Mouse (Mus musculus) stomach, postnatal 0 days (tissue): ENCODE results near the gene Glud1.

Experiments used
- CTCF ChIP-seq: IDR thresholded peaks from 2 replicates; pipeline ENCODE4 v1.5.1; 2016; ENCODE audit warnings: antibody characterized with exemption, low read depth, mild to moderate bottlenecking, moderate library complexity
- EP300 ChIP-seq: optimal IDR thresholded peaks from 2 replicates; pipeline ENCODE3; 2016; ENCODE audit warnings: antibody characterized with exemption

- TF ChIP-seq EP300, result no peak
- TF ChIP-seq CTCF, result no peak
Measured at GRCm38 (mm10) chr14:34362135-34362534, 51.6 kb downstream of the Glud1 start.
